7 mouse cellular contexts compared by ENCODE assay signal in the genomic region with DNA sequence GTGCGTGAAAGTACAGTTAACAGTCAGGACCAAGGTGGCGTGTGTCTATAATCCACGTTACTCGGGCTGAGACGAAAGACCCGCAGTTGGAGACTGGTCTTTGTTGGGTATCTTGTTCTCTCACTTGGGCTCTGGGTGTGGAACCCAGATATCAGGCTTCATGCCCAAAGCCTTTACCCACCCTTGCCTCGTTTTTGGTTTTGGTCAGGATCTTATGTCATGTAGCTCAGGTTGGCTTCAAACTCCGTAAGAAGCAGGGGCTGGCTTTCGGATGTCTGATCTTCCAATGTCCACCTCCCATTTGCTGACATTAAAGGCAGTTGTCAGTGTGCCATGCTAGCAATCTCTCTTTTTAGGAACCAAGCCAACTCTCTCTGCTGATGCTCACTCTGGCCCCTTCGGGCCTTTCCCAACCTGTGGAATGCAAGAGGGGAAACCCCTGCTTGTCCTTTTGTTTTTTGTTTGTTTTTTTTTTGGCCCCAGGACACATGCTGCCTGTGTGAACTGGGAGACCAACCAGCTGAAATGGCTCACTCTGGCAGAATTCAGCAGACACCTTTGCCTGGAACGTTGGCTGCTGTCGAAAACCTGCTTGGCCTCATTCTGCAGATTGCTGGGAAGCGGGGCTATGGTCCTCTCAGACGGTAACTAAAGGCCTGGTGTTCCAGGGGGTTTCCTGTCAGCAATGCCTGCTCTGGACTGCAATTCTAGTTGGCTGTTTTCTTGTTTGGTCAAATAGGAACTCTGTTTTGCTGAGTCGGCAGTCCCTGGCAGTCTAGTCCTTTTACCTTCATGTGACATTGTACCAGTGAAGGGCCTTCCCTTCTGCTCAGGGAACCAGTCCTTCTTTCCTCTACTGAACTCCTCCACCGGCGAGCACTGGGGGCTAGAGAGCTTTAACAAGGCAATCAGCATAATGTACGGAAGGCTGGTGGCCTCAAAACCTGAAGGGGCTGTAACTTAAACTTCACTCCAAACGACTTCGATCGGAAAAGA. TPM values are rescaled to one million over a fixed set of nuclear protein-coding genes. Genes with fewer than 3 reads are reported as not detected.
DNase-seq lines count a peak whose midpoint lies in the region; ATAC-seq and TF ChIP-seq lines count a peak whose summit lies in the region.

No protein-coding gene starts in this region.

- 0 out of 2 replicates have a peak, but pooled peaks cover 4% of the 10 kb centered on the region for H3K4me1 ChIP-seq in thymus, adult 2 months (replicated peaks; ENCODE audit: control insufficient read depth, insufficient read depth, low read length)
- H3K4me1 ChIP-seq in forebrain, embryonic 11.5 days (replicated peaks; ENCODE audit: control insufficient read depth, insufficient read depth, low read length): peaks cover 23% of the 10 kb centered on the region

- TF ChIP-seq CTCF in thymus, adult 2 months (IDR thresholded peaks at IDR 0.05; ENCODE audit: borderline replicate concordance, control insufficient read depth, extremely low read depth, insufficient read depth, low read length, poor library complexity): no peak

- peak overlapping the region; percentile 29 for H3K9ac ChIP-seq in forebrain, embryonic 11.5 days (ENCODE audit: low read length)

- H3K9me3 ChIP-seq in forebrain, embryonic 11.5 days (ENCODE audit: control insufficient read depth, low read length): no peaks in the 10 kb centered on the region

- no peak overlapping the region for H3K4me3 ChIP-seq in thymus, adult 2 months (ENCODE audit: control insufficient read depth, insufficient read depth, low read length)
- H3K4me3 ChIP-seq in forebrain, embryonic 11.5 days (ENCODE audit: low read depth, low read length): no peak overlapping the region

- H3K27ac ChIP-seq in thymus, adult 2 months (ENCODE audit: control insufficient read depth, insufficient read depth, low read length): peak overlapping the region; percentile 23; the same call in 1 of the 2 replicates
- H3K27ac ChIP-seq in forebrain, embryonic 11.5 days (ENCODE audit: low read depth, low read length): peak overlapping the region; percentile 79

- TF ChIP-seq POLR2A in thymus, adult 2 months (IDR thresholded peaks at IDR 0.05; ENCODE audit: control insufficient read depth, extremely low read depth, insufficient read depth, low read length, poor library complexity): no peak

- no peak overlapping the region for H3K4me2 ChIP-seq in forebrain, embryonic 11.5 days (ENCODE audit: low read depth, low read length, severe bottlenecking)

- no peak for ATAC-seq in forebrain, embryonic 11.5 days (replicated peaks; ENCODE audit: low FRiP score)

- H3K36me3 ChIP-seq in thymus, adult 2 months (ENCODE audit: control insufficient read depth, insufficient read depth, low read length): no peaks in the 10 kb centered on the region
- H3K36me3 ChIP-seq in forebrain, embryonic 11.5 days (ENCODE audit: control insufficient read depth, insufficient read depth, low read length): no peaks in the 10 kb centered on the region

- H3K27me3 ChIP-seq in thymus, adult 2 months (ENCODE audit: control insufficient read depth, insufficient read depth, low read length): no peaks in the 10 kb centered on the region
- H3K27me3 ChIP-seq in forebrain, embryonic 11.5 days (ENCODE audit: control insufficient read depth, insufficient read depth, low read length): no peaks in the 10 kb centered on the region

- WGBS in thymus, adult 2 months: 87% methylated on average over 21 of the region's 21 CpGs
- 76% methylated on average over 21 of the region's 21 CpGs for WGBS in forebrain, embryonic 11.5 days

- no peak for DNase-seq in thymus, adult 2 months
- DNase-seq in thymus, postnatal 36 days: no peak
- DNase-seq in forebrain, embryonic 11.5 days (ENCODE audit: low spot score): no peak
- DNase-seq in kidney, postnatal 10 days: peak; percentile 52
- DNase-seq in frontal cortex, postnatal 10 days (ENCODE audit: low spot score in 2 of 2): no peak
- no peak for DNase-seq in left cerebral cortex, adult 9 months (ENCODE audit: low spot score in 2 of 2)
- DNase-seq in gastrocnemius, postnatal 25 days: no peak

RNA-seq across cellular contexts. Expression of gene Tuba1a, which starts 23.6 kb away (rescaled TPM):
- 373 and 432 TPM in 2 replicates for polyA plus RNA-seq in thymus, adult 2 months (2012; rRNA removed)
- 5,083 and 5,852 TPM in 2 replicates for polyA plus RNA-seq in forebrain, embryonic 11.5 days (2014; fragmentation: Nextera tagmentation; extraction: Ambion mirVana)
- 10 to 100 TPM; 43.5 to 52.6 TPM for total RNA-seq in gastrocnemius, postnatal 25 days (2021)

RNA-seq across cellular contexts. Expression of gene Gm49450, which starts 23.7 kb away (rescaled TPM):
- 82.1 and 153 TPM in 2 replicates for polyA plus RNA-seq in thymus, adult 2 months (2012; rRNA removed)
- polyA plus RNA-seq in forebrain, embryonic 11.5 days (2014; fragmentation: Nextera tagmentation; extraction: Ambion mirVana): not detected in 2 replicates
- total RNA-seq in gastrocnemius, postnatal 25 days (2021): not detected

RNA-seq across cellular contexts. Expression of gene Tuba1b, which starts 42.7 kb away (rescaled TPM):
- polyA plus RNA-seq in thymus, adult 2 months (2012; rRNA removed): 3,866 and 5,106 TPM in 2 replicates
- polyA plus RNA-seq in forebrain, embryonic 11.5 days (2014; fragmentation: Nextera tagmentation; extraction: Ambion mirVana): 2,366 and 2,605 TPM in 2 replicates
- total RNA-seq in gastrocnemius, postnatal 25 days (2021): 10 to 100 TPM; 36.4 to 44.5 TPM

RNA-seq across cellular contexts. Expression of gene Tuba1c, which starts 52.6 kb away (rescaled TPM):
- polyA plus RNA-seq in thymus, adult 2 months (2012; rRNA removed): 294 and 330 TPM in 2 replicates
- 142 and 160 TPM in 2 replicates for polyA plus RNA-seq in forebrain, embryonic 11.5 days (2014; fragmentation: Nextera tagmentation; extraction: Ambion mirVana)
- 10 to 100 TPM in 1 of 2 experiments, 1 to 10 TPM in 1; 7.1 to 10.7 TPM for total RNA-seq in gastrocnemius, postnatal 25 days (2021)

RNA-seq across cellular contexts. Expression of gene Lmbr1l, which starts 59.0 kb away (rescaled TPM):
- polyA plus RNA-seq in thymus, adult 2 months (2012; rRNA removed): 390 and 404 TPM in 2 replicates
- 8.7 and 9.4 TPM in 2 replicates for polyA plus RNA-seq in forebrain, embryonic 11.5 days (2014; fragmentation: Nextera tagmentation; extraction: Ambion mirVana)
- total RNA-seq in gastrocnemius, postnatal 25 days (2021): 1 to 10 TPM; 6.1 to 6.6 TPM

Comparison
In these comparisons a context has a peak if more than half of its experiments do, and no peak if none do; other contexts are left out.
1. RNA of gene Tuba1a, which starts 23.6 kb away (polyA plus RNA-seq): 5,083 to 5,852 TPM in forebrain, embryonic 11.5 days; 373 to 432 TPM in thymus, adult 2 months; every median in the first group is over 10 times any median in the second.
2. RNA of gene Gm49450, which starts 23.7 kb away (polyA plus RNA-seq): 82.1 to 153 TPM in thymus, adult 2 months; not detected in forebrain, embryonic 11.5 days; every median in the first group is over 10 times any median in the second.